Mouse (Mus musculus): ENCODE results near the gene Mogs.

Mogs gene

DNA sequence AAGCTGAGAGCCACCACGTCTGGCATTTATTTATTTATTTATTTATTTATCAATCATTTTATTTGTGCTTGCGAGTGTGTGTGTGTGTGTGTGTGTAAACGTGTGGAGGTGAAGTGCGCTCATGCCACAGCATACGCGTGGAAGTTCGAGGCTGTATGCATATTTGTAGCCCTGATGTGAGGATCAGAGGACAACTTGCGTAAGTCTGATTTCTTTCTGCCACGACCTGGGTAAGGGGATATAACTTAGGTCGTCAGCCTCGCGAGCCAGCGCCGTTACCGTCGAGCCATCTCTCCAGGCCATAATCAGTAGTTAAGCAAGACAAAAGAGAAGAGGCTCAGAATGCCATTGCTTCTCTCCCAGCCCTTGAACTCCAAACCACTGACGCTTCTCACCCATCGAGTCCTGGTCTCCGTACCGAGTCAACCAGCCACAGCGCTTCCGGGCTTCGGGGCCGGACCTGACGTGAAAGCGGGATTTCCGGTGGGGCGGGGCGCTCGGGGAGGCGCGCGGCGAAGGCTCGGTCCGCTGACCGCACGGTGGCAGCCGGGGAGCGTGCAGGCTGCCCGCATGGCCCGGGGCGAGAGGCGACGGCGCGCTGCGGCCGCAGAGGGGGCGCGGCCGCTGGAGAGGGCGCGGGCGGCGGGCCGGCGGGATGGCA is at the start of gene Mogs:
Gene Mogs (plus strand): TSS at position 486 of the 661 bp plus-strand sequence.
- peak; percentile 94 to 95 for DNase-seq

DNA sequence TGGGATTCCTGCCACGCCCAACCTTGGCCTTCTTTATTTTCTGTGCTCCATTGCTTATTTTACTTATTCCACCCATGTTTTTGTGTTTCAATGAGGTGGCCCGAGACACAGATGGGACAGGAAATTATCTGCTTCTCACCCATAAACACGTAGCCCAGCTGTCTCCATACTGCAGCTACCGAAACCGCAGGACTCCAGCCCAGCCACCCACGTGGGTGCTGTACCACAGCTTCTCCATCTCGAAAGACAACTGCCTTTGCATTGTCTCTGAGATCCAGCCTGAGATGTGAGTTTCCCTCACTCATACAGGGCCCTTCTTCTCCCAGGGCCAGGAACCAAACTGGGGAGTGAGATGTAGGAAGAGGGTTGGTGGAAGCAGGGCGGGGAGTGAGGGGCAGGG is 49.3 kb upstream of the Mogs start:
- DNase-seq: no peak

DNA sequence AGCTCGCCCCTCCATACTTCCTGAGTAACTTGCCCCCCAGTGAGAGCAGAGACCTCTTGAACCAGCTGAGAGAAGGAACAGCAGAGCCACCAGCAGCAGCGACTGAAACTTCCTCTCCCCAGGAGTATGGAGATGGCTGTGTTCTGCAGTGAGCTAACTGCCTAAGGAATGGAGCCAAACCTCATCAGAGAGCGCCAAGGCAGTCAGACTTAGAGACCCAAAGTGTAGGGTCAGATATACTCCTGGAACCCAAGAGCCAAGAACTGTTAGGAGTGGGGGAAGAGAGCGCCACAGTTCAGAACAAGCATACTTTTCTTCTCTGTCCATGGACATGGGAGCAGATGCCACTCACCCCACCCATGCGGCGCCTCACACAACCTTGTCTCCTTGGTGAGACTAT is 48.9 kb upstream of the Mogs start:
- no peak for DNase-seq

DNA sequence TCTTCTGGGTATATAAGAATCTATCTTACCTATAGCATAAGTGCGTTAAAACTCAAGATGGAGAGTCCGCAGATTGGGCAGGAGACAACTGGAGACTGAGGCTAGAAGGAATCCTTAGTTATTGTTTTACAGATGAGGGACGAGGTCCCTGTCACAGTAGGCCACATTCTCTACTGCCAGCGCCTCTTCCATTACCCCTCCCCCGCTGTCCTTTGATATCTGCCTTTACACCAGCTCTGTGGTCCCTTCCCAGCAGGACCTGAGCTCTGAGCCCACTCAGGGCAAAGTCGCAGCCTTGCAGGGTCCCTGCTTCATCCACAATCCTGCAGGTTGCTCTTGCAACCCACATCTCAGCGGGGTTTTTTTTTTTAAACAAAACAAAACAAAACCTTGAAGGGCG is 47.1 kb upstream of the Mogs start:
- DNase-seq: no peak

DNA sequence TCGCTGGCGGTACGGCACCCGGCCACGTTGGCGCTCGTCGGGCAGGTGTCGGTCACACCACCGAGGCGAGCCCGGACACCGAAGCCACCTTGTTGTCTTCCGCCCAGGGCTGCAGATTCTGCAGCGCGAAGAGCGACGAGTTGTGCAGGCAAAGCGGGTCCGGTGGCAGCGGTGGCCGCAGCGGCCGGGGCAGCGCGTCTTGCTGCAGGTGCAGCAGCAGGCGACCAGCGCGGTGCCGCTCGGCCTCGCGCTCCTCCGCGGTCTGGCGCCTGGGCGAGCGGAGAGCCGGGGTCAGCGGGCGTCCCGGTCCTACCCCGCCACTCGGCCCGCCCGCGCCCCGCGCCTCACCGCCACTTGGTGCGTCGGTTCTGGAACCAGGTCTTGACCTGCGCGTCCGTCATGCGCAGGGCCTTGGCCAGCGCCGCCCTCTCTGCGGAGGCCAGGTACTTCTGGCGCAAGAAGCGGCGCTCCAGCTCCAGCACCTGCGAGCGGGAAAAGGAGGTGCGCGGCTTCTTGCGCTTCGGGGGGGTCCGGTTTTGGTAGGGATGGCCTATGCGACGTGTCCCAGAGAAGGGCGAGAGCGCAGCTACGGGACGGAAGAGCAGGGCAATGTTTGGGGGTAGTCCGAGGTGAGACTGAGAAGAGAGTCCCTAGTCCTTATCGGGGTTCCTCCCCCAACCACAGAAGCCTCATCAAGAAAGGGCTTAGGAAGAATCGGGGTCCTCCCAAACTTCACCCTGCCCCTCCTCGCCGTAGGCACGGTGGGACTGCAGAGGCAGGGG is 46.4 kb upstream of the Mogs start:
- DNase-seq: no peak

DNA sequence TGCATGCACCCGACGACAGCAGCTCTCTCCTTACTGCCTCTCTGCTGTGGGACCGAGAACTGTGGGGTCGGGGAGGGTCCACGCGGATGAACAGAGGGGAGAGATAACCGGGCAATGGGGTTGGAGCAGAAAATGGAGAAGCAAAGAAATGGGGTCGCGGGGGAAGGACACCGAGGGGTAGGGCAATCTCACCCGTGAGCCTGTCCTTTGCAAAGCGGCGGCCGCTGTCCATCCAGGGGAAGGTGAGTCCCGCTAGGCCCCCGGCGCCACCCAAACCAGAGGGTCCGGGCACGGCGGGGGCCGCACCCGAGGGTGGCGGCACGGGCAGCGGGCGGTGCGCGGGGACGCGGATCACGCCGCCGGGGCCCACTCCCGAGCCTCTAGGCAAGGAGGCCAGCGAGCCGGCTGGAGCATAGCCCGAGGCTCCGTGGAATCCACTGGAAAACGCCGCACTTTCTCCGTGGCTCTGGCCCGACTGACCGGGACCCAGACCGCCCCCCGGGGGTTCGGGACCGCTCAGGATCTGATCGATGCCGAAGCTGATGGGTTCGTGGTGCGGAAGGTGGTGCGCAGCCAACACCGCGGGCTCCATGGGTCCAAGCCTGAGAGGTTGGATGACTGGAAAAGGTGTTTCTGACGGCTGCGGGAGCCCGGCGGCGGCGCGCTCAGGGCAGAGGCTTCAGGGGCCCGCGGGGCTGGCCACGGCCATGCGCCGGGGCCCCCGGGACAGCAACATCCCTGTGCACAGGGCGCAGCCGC is 45.6 kb upstream of the Mogs start:
- peak; percentile 38 to 43 for DNase-seq

GRCm38 (mm10) chr6:83070247-83070310 is 45.2 kb upstream of the Mogs start, which contains the start of gene Tlx2:
Tlx2 (minus strand) TSS chr6:83070293.
- DNase-seq: no peak

DNA sequence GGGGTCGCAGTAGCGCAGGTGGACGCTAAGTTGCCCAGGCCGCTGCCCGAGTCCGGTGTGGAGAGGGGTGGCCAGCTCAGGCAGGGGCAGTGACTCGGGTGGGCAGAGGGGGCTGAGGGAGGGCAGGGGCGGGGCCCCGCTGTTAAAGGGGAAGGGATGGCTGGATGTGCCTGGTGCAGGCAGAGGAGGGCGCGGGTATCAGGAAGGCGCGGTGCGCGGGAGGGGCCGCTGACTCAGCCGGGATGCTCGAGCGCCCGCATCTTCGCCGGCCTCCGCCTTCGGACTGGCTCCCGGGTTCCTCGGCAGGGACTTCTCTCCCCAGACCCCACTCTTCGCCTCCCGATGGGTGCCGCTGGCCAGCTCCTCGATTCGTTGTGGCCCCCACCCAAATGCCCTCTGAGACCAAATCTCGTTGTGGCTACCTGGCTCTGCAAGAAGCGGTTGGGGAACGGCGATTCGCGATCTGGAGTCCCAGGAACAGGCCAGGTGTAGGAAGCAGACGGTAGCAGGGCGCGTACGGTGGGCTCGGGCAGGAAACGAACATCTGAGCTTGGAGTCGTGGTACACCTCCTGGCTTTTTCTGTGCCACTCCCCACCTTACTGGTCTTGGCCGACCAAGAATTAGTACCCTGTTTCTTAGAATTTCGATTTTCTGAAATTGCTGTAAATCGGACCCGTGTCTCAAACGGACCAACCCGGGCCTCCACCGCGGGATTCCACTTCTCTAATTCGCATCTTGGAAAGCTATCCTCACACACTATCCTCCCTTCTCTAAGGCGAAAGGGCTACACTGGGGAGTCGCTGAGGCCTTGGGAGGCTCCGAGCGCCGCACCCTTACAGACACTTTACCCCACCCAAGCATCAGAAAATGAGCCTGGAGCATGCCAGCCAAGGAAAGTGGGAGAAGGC is 44.7 kb upstream of the Mogs start:
- DNase-seq: peak; percentile 52 to 65

DNA sequence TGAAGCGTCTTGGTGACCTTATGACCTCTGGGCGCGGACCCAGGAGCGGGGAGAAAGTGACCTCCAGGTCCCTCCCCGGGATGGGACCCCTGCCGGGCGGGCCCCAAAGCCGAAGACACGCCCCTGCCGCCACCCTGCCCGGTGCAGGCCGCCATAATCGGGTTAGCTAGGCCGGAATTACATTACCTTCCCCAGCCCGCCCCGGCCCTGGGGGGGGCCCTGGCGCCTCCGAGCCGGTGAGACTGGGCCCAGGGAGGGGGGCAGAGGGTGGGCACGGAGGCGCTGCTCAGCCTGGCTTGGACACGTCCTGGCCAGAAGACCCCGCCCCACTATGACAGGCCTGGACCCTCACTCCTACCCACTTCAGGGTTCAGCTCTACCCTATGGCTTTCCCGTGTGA is 44.1 kb upstream of the Mogs start:
- peak in 1 of 2 experiments; percentile 60 for DNase-seq

DNA sequence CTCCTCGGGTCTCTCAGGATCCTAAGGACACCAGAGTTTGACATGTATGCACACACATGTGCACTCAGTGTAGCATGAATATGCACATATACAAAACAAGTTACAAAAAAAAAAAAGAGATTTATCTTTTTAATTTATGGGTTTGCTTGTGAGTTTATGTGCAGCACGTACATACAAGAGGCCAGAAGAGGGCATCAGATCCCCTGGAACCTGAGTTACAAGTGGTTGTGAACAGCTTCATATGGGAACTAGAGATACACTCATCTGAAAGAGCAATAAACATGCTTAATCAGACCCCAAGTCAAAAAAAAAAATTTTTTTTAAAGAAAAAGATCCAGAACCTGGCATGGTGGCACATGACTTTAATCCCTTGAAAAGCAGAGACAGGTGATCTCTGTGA is 40.3 kb upstream of the Mogs start:
- DNase-seq: no peak

GRCm38 (mm10) chr6:83077630-83078323 is 37.5 kb upstream of the Mogs start, which contains the start of gene Pcgf1:
Pcgf1 (plus strand) TSS chr6:83077869.
- peak in 1 of 2 experiments; percentile 67 for DNase-seq

DNA sequence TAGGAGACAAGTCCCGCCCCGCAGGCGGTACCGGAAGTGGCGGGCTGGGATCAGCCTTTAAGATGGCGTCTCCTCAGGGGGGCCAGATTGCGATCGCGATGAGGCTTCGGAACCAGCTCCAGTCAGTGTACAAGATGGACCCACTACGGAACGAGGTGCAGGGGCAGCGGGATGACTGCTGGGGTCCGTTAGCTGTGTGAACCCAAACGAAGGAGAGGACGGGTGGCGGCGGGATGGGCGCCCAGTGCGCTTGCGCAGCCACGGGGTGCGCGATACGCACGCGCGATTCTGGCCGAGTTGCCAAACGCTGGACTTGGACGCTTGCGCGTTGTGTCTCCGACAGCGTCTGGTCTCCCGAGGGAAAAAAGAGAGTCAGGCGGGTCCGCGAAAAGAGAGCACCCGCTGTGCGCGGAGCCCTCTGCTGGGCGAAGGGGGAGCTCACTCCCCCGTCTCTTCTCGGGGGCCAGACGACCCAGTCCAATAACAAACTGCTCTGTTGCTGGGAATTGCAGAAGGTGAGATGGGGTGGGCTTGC is 36.9 kb upstream of the Mogs start:
- peak; percentile 100 for DNase-seq

GRCm38 (mm10) chr6:83080210-83080609 is 35.1 kb upstream of the Mogs start:
- no peak for DNase-seq

GRCm38 (mm10) chr6:83083497-83083896 is 31.8 kb upstream of the Mogs start:
- no peak for DNase-seq

DNA sequence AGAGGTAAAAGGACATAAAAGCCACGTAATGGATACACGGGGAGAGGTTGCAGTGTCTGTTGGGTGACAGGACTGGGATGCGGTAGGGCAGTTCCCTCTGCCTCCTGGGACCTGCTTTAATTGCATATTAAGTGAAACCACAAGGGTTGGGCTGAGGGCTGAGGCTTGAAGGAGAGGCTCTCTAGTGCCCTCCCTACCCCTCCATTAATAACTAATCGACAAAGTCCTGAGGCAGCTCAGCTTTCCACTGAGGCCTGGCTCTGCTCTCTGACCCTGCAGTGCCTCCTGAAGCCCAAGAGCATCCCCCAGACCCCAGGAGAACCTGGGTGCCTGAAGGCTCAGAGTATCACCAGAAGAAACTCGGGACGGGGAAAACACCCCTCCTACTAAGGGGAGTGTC is 30.8 kb upstream of the Mogs start:
- DNase-seq: no peak

DNA sequence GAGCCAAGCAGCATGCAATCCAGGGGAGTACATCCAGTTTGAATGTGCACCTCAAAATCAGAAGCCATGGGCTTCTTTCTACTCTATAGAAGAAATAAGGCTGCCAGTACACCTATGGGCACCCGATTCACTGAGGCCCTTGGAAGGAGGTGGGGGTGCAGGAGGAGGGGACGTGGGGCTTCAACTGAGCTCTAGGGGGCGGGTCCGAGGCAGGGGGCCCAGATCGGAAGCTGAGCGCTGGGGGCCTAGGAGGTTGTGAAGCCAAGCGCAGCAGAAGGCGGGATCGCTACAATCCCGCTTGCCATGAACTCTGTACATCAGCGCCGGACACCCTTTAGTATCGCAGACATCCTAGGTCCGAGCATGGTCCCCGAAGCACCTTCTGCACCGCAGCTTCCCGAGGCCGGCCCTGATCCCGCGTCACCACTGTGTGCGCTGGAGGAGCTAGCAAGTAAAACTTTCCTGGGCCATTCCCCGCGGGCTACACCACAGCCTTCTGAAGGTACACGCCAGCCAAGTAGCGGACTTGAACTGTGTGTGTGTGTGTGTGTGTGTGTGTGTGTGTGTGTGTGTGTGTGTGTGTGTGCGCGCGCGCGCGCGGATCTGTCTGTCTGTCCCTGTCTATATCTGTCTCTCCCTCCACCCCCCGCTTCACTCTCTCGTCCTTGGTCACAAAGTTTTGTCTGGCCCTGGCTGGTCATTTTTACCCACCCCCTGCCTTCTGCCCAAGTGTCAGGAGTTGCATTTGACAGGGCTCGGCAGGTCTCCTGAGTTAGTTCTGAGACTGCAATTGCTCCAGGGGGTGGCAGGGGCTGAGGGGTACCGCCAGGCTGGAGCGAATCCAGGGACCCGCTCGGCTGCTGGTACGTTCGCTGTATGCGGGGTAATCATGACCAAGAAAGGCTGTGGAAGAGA is 28.9 kb upstream of the Mogs start, which contains the start of gene Lbx2:
Gene Lbx2 (plus strand): TSS at position 247 of the 915 bp plus-strand sequence.
- DNase-seq: no peak

GRCm38 (mm10) chr6:83087205-83087925 is 27.9 kb upstream of the Mogs start:
- DNase-seq: peak; percentile 43 to 56

GRCm38 (mm10) chr6:83087926-83088260 is 27.4 kb upstream of the Mogs start:
- no peak for DNase-seq

GRCm38 (mm10) chr6:83092416-83093127 is 22.7 kb upstream of the Mogs start:
- DNase-seq: no peak

- DNase-seq: no peak
Measured at GRCm38 (mm10) chr6:83095968-83096367, 19.3 kb upstream of the Mogs start.
